Mouse (Mus musculus) lung, postnatal 36 days (tissue): Measurements from ENCODE around the gene Cacna2d2.
"Not testable (repeated sequence)": the region's sequence is repeated elsewhere in the genome, so short reads cannot be mapped to it uniquely, and the experiment has no call there.

Source experiments
- DNase-seq: peaks from one replicate; pipeline ENCODE4 v3.0.0; 2022; ENCODE audit warnings: mixed read lengths

Cacna2d2 gene

DNA sequence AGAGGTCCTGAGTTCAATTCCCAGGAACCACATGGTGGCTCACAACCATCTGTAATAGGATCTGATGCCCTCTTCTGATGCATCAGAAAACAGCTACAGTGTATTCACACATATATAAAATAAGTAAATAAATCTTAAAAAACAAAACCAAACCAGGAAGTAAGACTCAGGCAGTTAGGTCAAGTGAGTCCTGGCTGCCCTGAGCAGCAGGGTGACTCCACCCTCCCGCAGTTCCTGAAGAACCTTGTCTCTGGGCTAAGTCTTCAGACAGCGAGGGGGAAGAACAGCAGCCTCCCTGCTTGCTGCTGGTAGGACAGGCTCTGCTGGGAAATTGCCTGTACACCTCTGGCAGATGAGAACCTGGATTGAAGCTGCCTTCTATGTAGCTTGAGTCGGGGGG, 156.9 kb downstream of the Cacna2d2 start:
- DNase-seq: no peak

DNA sequence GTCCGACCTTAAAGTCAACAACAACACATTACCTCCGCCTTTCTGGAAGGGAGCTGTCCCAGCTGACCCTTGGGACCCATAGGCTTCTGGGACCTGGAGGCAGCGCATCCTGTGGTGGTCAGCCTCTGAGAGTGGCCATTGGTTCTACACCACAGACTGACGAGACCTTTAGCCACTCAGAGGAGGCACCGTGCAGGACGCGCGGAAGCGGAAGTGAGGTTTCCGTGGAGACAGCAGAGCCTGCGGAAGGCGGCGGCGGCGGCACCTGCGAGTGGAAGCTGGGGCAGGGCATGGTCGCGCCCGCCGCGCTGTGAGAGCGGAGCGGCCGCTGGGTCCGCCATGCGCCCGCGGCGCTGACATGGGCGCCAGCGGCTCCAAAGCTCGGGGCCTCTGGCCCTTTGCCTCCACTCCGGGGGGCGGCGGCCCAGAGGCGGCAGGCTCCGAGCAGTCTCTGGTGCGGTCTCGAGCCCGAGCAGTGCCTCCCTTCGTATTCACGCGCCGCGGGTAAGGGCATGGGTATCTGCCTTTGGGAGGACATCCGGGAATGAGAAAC, 163.7 kb downstream of the Cacna2d2 start, which contains the start of gene Tusc2:
Gene Tusc2 (plus strand): TSS at position 227 of the 553 bp plus-strand sequence.
- DNase-seq: peak; percentile 98

DNA sequence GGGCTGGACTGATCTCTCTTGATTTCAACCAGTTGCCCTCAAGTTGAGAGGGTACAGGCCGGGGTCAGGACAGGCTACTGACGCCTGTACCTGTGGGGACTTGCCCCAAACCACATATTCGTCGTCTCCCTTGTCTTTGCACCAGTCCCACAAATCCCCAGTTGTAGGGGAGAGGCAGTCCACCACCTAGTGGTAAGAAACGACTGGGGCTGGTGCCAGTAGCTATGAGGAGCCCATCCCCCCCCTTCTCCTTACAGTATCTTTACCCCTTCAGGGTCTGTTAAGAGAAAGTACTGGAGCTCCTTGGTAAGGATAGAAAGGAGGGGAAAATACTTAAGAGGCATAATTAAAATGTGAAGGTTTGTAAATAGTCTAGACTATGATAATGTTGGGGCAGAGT, 166.1 kb downstream of the Cacna2d2 start:
- not testable (repeated sequence) for DNase-seq

DNA sequence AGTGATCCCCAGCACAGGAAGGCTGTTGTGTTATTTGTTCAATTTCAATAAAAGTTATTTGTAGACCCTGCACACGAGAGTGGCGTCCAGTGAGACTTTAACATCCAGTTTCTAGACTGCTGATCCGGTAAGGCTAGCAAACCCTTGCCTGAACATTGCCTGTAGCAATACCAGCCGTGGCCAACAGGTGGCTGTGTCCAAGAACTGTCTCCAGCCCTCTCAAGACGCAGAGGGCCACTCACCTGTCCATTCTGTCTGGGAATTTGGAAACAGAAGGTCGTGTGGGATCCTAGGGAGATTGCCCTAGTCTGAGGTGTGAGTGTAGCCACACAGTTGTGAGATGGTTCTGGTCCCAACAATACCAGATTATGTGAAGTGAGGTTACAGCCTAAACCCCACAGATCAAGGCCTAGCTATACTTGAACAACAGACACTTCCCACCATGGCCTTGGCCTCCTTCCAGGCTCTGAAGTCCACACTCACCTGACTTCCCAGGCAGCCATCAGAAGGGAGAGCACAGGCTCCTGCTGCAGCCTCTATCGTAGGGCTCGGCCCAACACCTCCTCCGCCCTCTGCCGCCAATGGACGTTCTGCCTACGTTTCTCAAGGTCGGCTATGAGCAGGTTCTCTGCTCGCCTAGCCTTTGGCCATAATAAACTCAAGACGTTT, 166.8 kb downstream of the Cacna2d2 start:
- DNase-seq: peak; percentile 97

DNA sequence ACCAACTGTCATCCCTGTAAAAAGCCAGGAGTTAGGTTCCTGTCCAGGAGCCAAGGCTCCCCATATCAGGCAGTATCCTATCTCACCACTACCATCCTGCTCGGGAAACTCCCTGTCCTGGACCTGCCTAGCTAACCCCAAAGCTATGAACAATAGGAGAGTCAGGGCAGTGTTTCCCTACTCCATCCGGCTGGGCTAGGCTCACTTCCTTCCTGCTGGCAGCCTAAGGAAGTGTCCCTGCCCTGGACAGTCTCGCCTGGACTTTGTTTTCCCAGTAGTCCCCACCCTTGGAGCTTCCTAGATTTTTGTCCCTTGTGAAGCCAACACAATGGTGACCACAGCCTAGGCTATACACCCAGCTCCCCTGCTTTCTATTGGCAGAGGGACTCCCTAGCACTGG, 167.4 kb downstream of the Cacna2d2 start:
- peak; percentile 88 for DNase-seq

DNA sequence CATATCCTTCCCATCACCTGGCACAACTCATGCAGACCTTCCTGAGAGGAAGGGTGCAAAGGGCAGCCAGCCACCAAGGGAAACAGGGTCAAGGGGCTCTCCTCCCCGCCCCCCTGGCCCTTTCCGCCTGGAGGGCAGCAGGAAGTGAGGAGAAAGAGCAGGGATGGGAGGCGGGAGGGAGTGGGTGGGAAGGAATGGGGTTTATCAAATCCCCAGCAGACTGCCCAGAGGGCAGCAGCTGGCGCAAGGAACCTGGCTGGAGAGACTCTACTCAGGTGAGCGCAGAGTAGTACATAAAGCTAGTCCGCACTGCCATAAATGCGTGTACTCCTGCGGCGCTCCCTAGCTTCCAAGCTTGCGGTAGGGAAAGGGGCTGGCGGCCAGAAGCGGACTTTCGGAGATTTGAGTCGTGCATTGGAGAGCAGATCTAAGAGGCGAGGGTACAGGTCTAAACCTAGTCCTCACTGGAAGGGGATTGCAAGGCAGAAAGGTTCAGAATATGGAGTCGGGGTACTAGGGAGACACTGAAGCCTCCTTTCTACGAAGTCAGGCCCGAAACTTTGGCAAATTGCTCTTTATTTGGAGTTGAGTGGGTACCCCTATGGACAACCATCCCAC, 168.4 kb downstream of the Cacna2d2 start, which contains the start of gene Hyal2:
Gene Hyal2 (plus strand): TSS at position 244 of the 618 bp plus-strand sequence.
- DNase-seq: peak; percentile 78

DNA sequence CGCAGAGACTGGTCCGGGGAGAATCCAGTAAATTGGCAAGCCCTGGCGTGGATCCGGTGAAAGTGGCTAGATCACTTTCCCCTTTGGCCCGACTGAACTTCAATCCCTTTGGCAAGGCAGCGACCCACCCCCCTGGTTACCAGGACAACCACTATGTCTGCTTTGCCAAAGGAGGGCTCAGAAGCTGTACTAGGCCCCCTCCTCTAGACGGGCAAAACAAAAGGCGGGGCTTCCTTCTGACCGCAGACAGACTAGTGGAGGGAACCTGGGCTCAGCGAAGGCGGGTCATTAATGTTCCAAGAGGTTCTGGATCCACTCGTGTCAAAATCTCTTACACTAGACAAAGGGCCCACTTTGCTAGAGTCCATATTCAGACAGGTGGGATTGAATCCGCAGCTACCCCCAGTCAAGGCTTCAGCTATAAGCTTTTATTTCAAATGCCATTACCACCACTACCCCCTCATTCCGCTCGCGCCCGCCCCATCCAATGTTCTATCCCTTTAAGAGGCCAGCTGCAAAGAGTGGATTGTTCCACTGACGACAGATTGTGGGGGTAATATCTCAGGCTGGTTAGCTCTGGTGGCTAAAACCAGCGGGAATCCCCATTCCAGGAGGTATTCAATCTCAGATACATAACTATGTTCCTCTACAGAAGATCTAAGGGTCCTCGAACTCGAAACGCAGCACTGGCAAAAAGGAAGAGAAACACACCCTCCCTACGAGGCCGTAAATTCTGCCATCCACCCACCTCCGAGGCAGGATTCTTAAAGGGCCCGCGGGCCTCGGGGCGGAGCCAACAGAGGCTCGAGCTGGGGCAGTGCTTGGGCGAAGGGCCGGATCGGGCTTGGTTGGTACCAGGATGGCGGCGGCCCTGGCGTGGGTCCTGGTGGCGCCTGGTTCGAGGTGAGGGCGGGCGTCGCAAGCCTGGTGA, 169.2 kb downstream of the Cacna2d2 start:
- peak; percentile 93 for DNase-seq

DNA sequence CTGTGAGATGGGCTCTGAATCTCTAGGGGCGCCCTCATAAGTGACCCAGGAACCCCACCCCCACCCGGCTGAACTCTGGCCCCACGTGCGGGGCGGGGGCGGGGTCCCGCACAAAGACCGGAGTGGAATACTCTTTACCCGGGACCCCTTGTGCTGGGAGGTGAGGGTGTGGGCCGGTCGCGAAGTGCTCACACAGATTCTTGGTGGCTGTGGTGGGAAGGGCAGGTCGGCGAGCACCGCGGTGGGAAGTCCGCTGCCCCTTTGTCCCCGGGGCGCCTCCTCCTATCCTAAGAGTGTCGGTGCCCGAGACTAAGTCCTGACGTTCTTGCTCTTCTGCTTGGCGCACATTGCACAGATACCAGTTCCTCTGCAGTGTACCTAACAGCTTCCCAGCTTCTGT, 169.9 kb downstream of the Cacna2d2 start:
- no peak for DNase-seq

DNA sequence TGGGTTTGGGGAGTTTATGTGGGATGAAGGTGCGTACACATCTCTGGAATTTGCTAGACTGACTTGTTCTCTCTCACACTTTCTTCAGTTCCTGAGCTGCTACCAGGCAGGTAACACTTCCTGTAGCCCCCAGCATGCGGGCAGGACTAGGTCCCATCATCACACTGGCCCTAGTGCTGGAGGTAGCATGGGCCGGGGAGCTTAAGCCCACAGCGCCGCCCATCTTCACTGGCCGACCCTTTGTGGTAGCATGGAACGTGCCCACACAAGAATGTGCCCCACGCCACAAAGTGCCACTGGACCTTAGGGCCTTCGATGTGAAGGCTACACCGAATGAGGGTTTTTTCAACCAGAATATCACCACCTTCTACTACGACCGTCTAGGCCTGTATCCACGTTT, 170.6 kb downstream of the Cacna2d2 start:
- no peak for DNase-seq

DNA sequence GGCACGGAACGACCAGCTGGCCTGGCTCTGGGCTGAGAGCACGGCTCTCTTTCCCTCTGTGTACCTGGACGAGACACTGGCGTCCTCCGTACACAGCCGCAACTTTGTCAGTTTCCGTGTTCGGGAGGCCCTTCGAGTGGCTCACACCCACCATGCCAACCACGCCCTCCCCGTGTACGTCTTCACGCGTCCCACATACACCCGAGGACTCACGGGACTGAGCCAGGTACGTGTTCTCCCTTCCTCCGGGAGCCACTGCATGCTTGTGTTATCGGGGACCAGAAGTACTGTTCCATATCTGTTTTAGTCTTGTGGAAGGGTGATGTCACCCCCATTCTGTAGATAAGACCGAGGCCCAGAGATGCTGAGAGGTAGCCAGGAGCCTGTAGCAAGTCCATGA, 171.4 kb downstream of the Cacna2d2 start:
- DNase-seq: no peak

DNA sequence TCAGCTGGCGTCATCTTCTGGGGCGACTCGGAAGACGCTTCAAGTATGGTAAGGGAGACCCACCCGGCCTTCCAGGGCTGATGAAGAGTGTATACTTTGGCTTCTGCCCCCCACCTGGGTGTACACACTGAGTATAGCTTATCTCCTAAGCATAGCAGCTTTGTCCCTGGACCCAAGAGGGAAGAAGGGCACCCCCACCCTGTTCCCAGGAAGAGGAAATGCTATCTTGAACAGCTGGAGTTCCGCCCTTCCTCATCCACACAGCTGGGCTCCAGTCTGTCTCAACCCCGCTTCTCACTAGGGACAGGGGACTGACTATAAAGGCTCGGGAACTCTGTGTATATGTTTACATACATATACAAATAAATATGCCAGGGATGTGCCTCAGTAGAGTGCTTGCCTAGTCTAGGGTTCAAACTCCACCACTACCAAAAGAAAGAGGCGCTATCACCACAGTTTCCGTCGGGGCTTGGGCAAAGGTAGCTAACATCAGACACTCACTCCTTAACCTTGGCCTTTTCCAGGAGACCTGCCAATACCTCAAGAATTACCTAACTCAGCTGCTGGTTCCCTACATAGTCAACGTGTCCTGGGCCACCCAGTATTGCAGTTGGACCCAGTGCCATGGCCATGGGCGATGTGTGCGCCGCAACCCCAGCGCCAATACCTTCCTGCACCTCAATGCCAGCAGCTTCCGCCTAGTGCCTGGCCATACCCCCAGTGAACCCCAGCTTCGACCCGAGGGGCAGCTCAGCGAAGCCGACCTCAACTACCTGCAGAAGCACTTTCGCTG, 172.3 kb downstream of the Cacna2d2 start:
- DNase-seq: peak; percentile 71

DNA sequence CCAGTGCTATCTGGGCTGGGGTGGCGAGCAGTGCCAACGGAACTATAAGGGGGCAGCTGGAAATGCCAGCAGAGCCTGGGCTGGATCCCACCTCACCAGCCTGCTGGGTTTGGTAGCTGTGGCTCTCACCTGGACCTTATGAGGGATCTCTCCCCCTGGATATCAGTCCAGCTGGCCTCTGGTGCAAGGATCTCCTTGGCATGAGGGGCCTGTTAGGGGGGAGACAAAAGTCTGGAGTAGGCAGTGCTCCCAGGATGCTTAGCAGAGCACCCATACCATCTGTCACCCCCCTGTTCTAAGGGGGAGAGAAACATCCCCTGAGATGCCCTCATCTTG, 172.9 kb downstream of the Cacna2d2 start:
- DNase-seq: no peak

DNA sequence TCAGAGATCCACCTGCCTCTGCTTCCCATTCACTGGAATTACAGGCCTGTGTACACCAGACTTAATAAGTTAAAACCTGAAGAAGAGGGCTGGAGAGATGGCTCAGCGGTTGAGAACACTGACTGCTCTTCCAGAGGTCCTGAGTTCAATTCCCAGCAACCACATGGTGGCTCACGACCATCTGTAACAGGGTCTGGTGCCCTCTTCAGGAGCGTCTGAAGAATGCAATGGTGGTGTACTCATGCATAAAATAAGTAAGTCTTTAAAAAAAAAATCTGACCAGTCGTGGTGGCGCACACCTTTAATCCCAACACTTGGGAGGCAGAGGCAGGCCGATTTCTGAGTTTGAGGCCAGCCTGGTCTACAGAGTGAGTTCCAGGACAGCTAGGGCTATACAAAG, 174.4 kb downstream of the Cacna2d2 start:
- not testable (repeated sequence) for DNase-seq

DNA sequence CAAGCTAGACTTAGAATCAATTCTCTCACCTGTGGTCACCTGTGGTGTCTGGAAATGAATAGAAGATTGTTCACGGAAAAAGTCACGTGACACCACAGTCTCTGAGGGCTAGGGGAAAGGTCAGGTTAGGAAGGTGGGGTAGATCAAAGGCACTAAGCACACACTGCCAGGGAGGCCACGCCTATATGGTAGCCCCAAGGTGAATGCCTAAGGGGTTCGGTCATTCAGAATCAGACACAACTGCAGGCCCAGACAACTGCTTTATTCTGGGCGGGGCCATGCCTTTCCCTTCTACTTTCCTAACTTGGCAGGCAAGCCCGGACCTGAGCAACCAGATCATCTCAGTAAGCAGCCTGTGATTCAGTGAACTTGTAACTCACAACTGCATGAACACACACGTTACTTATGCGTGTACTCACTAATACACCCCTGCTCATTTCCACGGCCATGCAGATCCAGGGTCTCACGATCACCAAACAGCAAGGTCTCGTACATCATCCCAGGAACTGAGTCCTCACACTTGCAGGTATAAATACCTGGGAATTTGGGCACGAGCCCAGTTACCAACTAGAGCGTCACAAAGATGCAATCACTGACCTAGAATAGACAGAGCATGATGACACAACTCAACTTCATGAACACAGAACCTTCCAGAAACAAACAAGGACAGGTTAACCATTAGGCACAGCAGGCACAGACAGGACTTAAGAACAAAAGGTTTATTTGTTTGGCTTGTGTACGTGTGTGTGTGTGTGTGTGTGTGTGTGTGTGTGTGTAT, 176.4 kb downstream of the Cacna2d2 start:
- DNase-seq: no peak

DNA sequence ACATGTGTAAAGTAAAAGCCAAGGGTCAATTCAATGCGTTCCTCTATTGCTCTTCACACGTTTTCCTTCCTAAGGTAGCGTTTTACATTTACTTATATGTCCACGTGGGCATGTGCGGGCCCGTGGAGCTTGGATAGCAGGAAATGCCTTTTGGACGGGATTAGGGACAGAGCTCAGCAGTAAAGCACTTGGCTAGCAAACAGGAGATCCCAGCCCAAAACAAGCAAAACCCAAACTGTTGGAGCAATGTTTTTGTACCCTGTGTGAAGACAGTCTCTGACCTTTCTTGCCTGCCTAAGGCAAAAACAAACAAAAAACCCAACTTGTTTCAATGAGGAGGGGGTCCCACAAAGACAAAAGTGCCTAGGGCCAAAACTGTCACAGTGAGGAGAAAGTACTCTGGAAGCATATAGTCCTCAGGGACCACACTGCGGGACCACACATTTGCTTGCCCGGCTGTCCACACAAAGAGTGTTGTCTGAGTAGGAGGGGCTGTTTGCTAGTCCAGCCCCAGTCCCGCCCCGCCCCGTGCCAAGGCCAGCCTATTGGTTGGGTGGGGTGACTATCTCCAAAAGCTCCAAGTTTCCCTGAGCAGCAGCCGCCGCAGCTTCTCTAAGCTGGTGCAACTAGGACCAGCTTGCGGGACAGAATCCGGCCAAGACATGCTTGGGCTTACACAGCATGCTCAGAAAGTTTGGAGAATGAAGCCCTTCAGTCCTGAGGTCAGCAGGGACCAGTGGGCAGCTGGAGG, 177.1 kb downstream of the Cacna2d2 start, which contains the start of gene Hyal1:
Gene Hyal1 (plus strand): TSS at position 571 of the 751 bp plus-strand sequence.
- DNase-seq: peak; percentile 91

DNA sequence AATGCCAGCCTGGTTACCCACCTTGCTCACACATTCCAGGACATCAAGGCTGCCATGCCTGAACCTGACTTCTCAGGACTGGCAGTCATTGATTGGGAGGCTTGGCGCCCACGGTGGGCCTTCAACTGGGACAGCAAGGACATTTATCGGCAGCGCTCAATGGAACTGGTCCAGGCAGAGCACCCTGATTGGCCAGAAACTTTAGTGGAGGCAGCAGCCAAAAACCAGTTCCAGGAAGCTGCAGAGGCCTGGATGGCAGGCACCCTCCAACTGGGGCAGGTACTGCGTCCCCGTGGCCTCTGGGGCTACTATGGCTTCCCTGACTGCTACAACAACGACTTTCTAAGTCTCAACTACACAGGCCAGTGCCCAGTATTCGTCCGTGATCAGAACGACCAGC, 178.5 kb downstream of the Cacna2d2 start:
- no peak for DNase-seq

DNA sequence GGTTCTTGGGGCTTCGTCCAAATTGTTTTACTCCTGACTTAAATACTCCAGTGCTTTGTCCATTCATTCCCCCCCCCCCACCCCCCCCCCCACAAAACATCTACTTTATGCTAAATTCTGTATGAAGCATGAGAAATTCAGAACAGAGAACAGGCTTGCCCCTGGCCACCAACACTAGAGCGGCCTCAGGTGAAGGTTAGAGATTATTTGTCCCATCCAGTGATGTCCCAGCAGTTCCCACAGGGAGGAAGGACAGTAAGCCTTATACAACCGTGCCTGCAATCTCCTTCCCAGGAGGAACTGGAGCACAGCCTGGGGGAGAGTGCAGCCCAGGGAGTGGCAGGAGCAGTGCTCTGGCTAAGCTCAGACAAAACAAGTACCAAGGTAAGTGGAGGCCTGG, 179.2 kb downstream of the Cacna2d2 start, which contains the start of gene Naa80:
Gene Naa80 (plus strand): TSS at position 301 of the 400 bp plus-strand sequence.
- DNase-seq: no peak
